Mouse (Mus musculus) heart, embryonic 14.5 days (tissue): ENCODE results near the gene Fgfr2. TPM values are rescaled to one million over a fixed set of nuclear protein-coding genes. Genes with fewer than 3 reads are reported as not detected.

Experiments
- ATAC-seq: fragments of 200-750 bp; cut with Nextera tagmentation; 2 replicates; pipeline ENCODE4 v1.8.0; 2017; ENCODE audit warnings: low read depth, moderate TSS enrichment; ENCODE audit not compliant: insufficient number of reproducible peaks, insufficient read depth, low FRiP score
- H3K27ac ChIP-seq, 2 experiments: fragments of 200-500 bp in 1 of 2; fragments of 300-500 bp in 1 of 2; sonication (generic) in 1 of 2; replicated peaks in 1 of 2; 2 replicates each; pipeline ENCODE4 v1.5.1; 2012 to 2014; ENCODE audit warnings: low read depth in 2 of 2, low read length in 2 of 2, control low read depth in 1 of 2, mild to moderate bottlenecking in 1 of 2, mixed read lengths in 1 of 2; ENCODE audit not compliant: control insufficient read depth in 1 of 2, insufficient read depth in 1 of 2
- H3K27me3 ChIP-seq: fragments of 300-500 bp; sonication (generic); 2 replicates; pipeline ENCODE4 v1.6.1; 2014; ENCODE audit warnings: mild to moderate bottlenecking, low read length, control low read depth; ENCODE audit not compliant: control insufficient read depth, insufficient read depth
- H3K36me3 ChIP-seq: fragments of 300-500 bp; sonication (generic); 2 replicates; pipeline ENCODE4 v1.6.1; 2014; ENCODE audit warnings: mild to moderate bottlenecking, control low read depth, low read length, mixed read lengths; ENCODE audit not compliant: control insufficient read depth, insufficient read depth
- H3K4me1 ChIP-seq, 2 experiments: fragments of 200-500 bp in 1 of 2; fragments of 300-500 bp in 1 of 2; sonication (generic) in 1 of 2; 2 replicates each; pipeline ENCODE4 v1.6.1; 2012 to 2014; ENCODE audit warnings: low read length in 2 of 2, control low read depth in 1 of 2, mixed read lengths in 1 of 2; ENCODE audit not compliant: control insufficient read depth in 2 of 2, insufficient read depth in 2 of 2
- H3K4me2 ChIP-seq: fragments of 300-500 bp; sonication (generic); 2 replicates; pipeline ENCODE4 v1.6.1; 2014; ENCODE audit warnings: mild to moderate bottlenecking, low read length
- H3K4me3 ChIP-seq, 2 experiments: fragments of 200-500 bp in 1 of 2; fragments of 300-500 bp in 1 of 2; sonication (generic) in 1 of 2; 2 replicates each; pipeline ENCODE4 v1.5.1; 2012 to 2014; ENCODE audit warnings: low read length in 2 of 2, mild to moderate bottlenecking in 2 of 2, control low read depth in 1 of 2, low read depth in 1 of 2, moderate library complexity in 1 of 2; ENCODE audit not compliant: control insufficient read depth in 1 of 2, insufficient read depth in 1 of 2
- H3K9ac ChIP-seq: fragments of 300-500 bp; sonication (generic); 2 replicates; pipeline ENCODE4 v1.6.1; 2014; ENCODE audit warnings: mild to moderate bottlenecking, low read length
- H3K9me3 ChIP-seq: fragments of 300-500 bp; sonication (generic); 2 replicates; pipeline ENCODE4 v1.6.1; 2016; ENCODE audit warnings: low read length, control low read depth; ENCODE audit not compliant: control insufficient read depth
- whole genome bisulfite sequencing: fragments of 180-500 bp; shearing (Covaris S2); extraction: QIAGEN DNeasy Blood & Tissue Kit; methylation state at CpG from one replicate; pipeline ENCODE4 v1.1.7; 2014; 5-methylcytosine and 5-hydroxymethylcytosine counted together
- polyA plus RNA-seq: library from polyadenylated mRNA; unstranded; fragments of >200 nt; fragmentation: Nextera tagmentation; extraction: Ambion mirVana; gene quantifications from 2 replicates; pipeline ENCODE4 v1.2.1, GENCODE M21; 2014

Fgfr2 gene
- polyA plus RNA-seq, 1 experiment from 2014 or later = 22.4 TPM

DNA sequence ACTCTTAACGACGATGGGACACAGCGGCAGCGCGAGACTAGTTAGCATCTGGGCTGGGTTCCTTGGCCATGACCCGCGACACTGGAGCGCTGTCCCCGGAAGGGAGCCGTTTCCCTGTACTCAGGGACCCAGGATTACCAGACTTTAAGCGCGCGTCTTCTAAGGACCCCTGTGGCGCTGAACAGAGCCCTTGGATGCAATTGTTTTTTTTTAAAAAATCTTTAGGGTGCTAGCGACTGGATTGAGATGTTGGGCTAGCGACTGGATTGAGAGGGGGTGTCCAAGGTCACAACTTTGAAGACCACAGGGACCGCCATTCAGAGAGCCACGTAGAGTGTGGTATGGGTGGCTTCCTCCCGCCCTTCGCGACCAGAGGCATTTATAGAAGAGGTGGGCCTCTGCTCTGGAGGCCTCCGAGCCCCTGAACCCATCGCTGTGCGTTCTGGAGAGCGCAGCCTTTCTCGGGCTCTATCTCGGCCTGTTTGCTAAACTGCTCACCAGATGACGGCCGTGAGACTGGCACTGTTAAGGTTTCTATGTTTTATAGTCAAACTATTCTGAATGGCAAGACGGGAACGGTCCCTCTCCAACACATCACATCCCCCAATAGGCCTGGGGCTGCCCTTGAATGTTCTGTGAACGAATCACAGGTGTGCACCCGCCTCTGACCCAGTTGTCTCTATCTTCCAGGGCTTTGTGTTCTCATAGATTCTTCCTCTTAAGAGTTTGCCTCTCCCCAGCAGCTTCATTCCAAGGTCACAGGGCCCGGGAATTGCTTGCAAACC lies 1.7 kb upstream of the Fgfr2 start:
- 8% methylated on average over 34 of the region's 34 CpGs for WGBS
- H3K9ac ChIP-seq = peak overlapping the region; percentile 98
- peak overlapping the region; percentile 83 to 96 for H3K4me3 ChIP-seq
- H3K9me3 ChIP-seq = peaks cover 8% of the 10 kb centered on the region; the same call in 1 of the 2 replicates
- no peak for ATAC-seq
- no peaks in the 10 kb centered on the region for H3K36me3 ChIP-seq
- peak overlapping the region; percentile 95 for H3K4me2 ChIP-seq
- H3K27ac ChIP-seq = peak overlapping the region; percentile 99 to 100
- peaks cover 11 to 16% of the 10 kb centered on the region in 2 experiments for H3K4me1 ChIP-seq
- no peaks in the 10 kb centered on the region for H3K27me3 ChIP-seq

DNA sequence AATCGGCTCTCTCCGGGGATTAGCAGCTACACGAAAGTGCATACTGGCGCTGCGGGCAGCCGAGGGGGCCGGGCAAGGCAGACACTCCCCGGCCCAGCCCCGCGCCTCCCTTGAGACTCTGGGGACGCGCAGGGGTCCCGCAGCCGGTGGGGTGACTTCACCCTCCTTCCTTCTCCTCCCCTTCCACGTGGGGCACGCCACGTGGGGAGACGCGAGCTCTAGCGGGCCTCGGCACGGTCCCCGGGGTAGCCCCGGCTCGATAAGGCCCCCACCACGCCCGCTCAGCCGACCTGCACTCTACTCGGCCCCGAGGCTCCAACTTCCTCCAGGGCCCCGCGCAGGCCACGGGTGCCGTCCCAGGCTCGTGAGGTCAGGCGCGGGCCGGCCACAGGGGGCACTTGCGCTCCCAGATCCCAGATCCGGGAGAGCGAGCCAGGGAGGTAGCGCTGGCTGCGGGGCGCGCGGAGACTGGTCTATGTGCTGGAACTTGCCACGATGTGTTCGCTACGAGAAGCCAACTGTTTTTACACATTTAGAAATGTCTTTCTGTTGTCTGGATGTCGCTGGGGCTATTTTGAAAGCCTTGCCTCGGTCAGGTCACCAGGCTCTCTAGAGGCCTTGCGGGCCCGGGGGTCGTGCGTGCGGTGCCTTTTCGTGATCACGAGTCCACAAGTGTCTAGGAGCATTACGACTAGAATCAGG lies 1.0 kb upstream of the Fgfr2 start, which contains the start of gene Ctbp2:
Ctbp2 (minus strand) TSS at position 356 of the 702 bp plus-strand sequence.
- peak; percentile 80 for ATAC-seq
- Histone ChIP-seq H3K4me1 (peaks cover 11 to 23% of the 10 kb centered on the region in 2 experiments), H3K27ac (peak within 1 kb of the TSS; percentile 99 to 100), H3K4me3 (peak within 1 kb of the TSS; percentile 93 to 96), H3K9ac (peak within 1 kb of the TSS; percentile 98), H3K27me3 (no peaks in the 10 kb centered on the region), H3K4me2 (peak within 1 kb of the TSS; percentile 95), H3K9me3 (peaks cover 8% of the 10 kb centered on the region; the same call in 1 of the 2 replicates), H3K36me3 (no peaks in the 10 kb centered on the region)
- under 1% methylated on average over 59 of the region's 59 CpGs for WGBS

DNA sequence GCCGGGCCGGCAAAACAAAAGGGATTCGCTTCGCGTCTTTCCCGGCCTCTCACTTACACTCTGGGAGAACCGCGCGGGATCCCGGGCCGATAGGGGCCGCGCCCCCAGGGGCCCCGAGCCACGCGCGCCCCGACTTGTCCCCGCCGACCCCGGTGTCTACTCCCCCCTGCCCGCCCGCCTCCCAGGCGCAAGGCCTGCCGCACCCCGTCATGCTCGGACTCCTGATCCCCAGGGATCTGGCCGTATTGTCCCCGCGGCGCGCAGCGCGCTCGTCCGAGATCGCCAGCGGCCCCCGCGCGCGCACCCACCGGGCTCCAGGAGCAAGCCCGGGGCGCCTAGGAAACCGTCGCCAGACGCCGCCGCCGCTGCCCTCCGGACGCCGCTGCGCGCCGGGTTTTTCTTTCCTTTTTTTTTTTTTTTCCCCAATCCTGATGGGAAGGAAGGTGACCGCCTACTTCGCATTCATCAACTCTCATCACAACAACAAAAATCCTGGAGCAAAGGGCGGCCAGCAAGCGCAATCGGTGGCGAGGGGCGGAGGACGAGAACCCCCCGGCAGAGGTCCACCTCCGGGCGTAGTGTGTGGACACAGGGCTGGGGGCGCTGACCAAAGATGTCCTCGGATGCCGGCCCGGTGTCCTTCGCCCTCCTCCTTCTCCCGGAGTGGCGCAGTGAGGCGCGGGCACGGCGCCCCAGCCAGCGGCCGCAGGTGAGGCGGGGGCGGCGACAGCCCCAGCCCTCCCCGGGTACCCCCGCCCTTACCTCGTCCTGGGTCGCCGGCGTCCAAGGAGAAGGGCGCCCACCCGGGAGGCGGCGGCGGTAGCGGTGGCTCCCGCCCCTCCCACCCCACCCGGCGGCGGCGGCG lies 539 bp downstream of the Fgfr2 start:
- no peaks in the 10 kb centered on the region for H3K27me3 ChIP-seq
- H3K9ac ChIP-seq = peak overlapping the region; percentile 98
- no peaks in the 10 kb centered on the region for H3K9me3 ChIP-seq
- peak overlapping the region; percentile 95 for H3K4me2 ChIP-seq
- ATAC-seq = peak; percentile 5
- H3K4me3 ChIP-seq = peak overlapping the region; percentile 93 to 96
- no peaks in the 10 kb centered on the region for H3K36me3 ChIP-seq
- H3K27ac ChIP-seq = peak overlapping the region; percentile 96 to 100
- WGBS = under 1% methylated on average over 64 of the region's 102 CpGs
- peaks cover 14 to 36% of the 10 kb centered on the region in 2 experiments for H3K4me1 ChIP-seq

DNA sequence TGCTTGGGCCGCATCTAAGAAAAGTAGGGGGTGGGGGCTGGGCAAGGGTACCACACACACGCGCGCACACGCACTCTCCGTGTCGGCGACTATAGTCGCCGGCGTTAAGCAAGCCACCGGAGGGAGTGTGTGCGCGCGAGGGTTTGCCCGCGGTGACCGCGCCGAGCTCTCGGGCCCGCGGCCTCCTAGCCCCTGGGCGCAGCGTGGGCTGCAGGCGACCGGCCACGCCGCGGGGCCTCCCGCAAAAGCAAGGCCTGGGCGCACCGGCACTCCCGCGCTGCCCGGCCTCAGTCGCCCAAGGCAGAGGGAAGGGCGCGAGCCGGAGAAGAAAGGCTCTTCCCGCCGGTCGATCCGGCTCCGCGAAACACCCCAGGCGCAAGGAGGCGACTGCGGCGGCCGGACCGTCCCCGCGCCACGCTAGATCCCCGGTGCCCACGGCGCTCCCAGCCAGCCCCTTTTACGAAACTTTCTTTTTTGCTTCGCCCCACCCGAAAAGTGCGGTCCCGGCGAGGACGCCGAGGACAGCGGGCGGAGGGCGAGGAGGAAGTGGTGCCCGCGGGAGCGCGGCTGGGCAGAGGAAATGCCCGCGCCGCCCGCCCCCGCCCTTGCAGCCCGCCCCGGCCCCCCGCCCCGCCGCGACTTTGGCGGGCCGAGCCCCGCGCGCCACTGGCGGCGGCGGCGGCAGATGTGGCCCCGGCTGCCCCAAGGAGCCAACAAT lies 1.3 kb downstream of the Fgfr2 start:
- peaks cover 18 to 44% of the 10 kb centered on the region in 2 experiments for H3K4me1 ChIP-seq
- peak overlapping the region; percentile 98 for H3K9ac ChIP-seq

DNA sequence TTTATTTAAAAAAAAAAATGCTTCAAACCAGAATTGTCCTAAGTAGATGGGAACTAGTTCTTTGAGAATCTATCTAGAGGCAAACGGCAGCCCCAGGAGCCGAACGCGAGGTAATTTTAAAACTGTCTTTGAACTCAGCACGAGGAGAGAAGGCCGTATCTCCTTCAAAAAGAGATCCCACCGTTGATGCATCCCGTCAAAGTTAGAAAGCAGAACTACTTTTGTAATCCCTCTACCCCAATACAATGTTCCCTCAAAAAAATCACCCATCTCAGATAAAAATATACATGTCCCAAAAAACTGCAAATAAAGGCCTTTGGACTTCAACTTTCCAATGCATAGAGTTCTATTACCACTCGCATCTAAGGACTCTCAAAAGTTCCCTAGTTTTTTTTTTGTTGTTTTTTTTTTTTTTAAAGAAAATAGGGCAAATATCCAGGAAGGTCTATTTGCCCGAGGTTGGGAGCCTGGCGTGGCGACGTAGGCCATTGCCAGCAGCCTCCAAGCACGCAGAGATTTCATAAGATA lies 2.0 kb downstream of the Fgfr2 start:
- H3K4me3 ChIP-seq = peak overlapping the region; percentile 93 to 96
- 2% methylated on average over 14 of the region's 14 CpGs for WGBS
- H3K36me3 ChIP-seq = no peaks in the 10 kb centered on the region
- peaks cover 19 to 50% of the 10 kb centered on the region in 2 experiments for H3K4me1 ChIP-seq
- H3K9me3 ChIP-seq = no peaks in the 10 kb centered on the region
- H3K9ac ChIP-seq = peak overlapping the region; percentile 98
- H3K27ac ChIP-seq = peak overlapping the region; percentile 82 to 100
- peak overlapping the region; percentile 95 for H3K4me2 ChIP-seq
- no peaks in the 10 kb centered on the region for H3K27me3 ChIP-seq
- ATAC-seq = no peak

More for the DNA sequence above, 1.3 kb downstream of the Fgfr2 start:
- H3K9me3 ChIP-seq = no peaks in the 10 kb centered on the region
- peak overlapping the region; percentile 95 for H3K4me2 ChIP-seq
- H3K27me3 ChIP-seq = no peaks in the 10 kb centered on the region
- peak overlapping the region; percentile 96 to 100 for H3K27ac ChIP-seq
- H3K4me3 ChIP-seq = peak overlapping the region; percentile 93 to 96
- under 1% methylated on average over 80 of the region's 94 CpGs for WGBS
- ATAC-seq = 0 out of 2 replicates have a peak, but pooled peaks have one; percentile 27
- H3K36me3 ChIP-seq = no peaks in the 10 kb centered on the region

DNA sequence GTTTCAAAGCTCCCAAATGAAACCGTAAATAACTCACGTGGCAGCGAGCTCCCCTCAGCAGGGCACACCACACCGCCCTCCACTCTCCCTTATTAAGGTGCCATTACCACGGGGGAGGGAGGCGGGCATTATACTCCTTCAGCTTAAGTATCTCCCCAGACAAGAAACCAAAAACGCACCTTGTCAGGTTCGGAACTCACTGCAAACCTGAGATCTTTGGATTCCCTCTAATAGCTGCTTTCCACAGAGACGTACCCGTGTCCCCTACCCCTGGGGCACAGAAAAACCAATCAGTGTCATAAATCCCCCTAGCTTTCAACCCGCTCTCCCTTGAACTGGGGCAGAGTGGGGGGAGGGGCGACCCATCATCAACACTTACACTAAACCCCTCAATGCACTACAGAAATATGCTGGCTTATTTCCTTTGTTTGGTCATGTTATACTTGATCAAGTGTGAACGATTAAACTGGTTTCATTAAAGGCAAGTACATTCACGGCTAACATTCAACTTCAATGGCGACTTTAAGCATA lies 2.9 kb downstream of the Fgfr2 start:
- Histone ChIP-seq H3K4me2 (peak overlapping the region; percentile 95), H3K9me3 (no peaks in the 10 kb centered on the region), H3K4me3 (peak overlapping the region; percentile 33 to 96), H3K36me3 (no peaks in the 10 kb centered on the region), H3K4me1 (peaks cover 25 to 57% of the 10 kb centered on the region in 2 experiments), H3K27me3 (no peaks in the 10 kb centered on the region), H3K9ac (peak overlapping the region; percentile 98), H3K27ac (0 out of 4 replicates have a peak overlapping the region, but pooled peaks of 1 of the 2 experiments have one; percentile 12)
- ATAC-seq = no peak
- WGBS = 9% methylated on average over 15 of the region's 15 CpGs
